Mouse (Mus musculus) right cerebral cortex, postnatal 36 days (tissue): ENCODE results near the gene Lexm.

ENCODE experiments used
- DNase-seq, 2 experiments: peaks; one replicate each; pipeline ENCODE4 v3.0.0; 2022; ENCODE audit warnings: low spot score in 2 of 2, mixed read lengths in 1 of 2

Lexm gene

DNA sequence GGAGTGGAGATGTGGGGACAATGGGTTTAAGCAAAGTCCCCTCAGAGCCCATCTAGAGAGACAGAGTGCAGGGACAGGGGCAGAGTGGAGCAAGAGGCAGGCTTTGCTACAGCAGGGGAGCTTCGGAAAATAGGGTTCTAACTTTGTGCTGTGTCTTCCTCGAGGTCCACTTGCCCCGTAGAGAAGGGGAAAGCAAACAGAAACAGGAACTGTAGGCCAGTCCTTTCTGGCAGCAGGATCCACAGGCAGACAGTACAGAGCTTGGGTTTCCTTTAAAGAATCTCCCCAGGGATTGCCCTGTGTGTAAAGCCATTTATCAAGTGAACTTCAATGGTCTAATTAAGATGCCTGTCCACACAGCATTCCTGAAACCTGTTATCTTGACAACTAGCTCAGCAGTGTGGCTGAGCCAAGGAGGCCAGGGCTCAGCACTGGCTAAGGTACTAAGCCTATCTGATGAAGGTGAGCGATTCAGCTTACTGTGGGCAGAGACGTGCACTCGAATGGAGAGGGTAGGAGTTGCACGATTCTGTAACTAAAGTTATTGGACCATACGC lies 71.1 kb downstream of the Lexm start:
- no peak for DNase-seq

GRCm38 (mm10) chr4:106542211-106542610 lies 74.8 kb downstream of the Lexm start:
- DNase-seq = no peak

GRCm38 (mm10) chr4:106541491-106541890 lies 75.5 kb downstream of the Lexm start:
- DNase-seq = no peak
